Comparison of ENCODE assay signal across 14 mouse cellular contexts in the genomic region with DNA sequence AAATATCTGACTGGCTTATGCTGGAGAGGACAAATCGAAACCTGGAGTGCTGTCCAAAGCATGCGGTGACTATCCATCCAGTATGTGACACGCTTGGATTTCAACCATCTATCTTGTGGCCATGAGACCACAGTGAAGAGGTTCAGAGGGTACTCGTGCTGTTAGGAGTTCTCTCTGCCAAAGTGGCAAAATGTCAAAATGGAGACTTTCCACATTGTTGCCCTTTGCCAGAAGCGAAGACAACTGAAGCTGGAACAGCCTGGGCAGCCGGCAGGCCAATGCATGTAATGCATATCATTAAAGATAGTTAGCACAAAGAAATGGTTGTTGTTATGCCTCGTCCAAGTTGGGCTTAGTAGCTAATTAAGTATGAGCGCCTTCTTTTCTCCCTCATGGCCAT.
DNase-seq lines count a peak whose midpoint lies in the region; ATAC-seq lines count a peak whose summit lies in the region.
"Had no signal": no experiment of that assay in that cellular context is flagged by ENCODE, and none has a peak within 500 bp of the region (broad histone marks: within the 10 kb centered on the region; RNA-seq: fewer than 3 reads in every experiment).

No protein-coding gene starts in this region.

- ATAC-seq in monocyte, adult 5-6 weeks (replicated peaks; ENCODE audit: insufficient number of reproducible peaks, low FRiP score, low TSS enrichment, poor library complexity, severe bottlenecking), result no peak
- ATAC-seq: forebrain, embryonic 15.5 days had no signal

- intact Hi-C loops in left cerebral cortex, postnatal 4 days (cut with DNase I), result no loop called here
- intact Hi-C loops in left cerebral cortex, postnatal 25 days (cut with DNase I), result no loop called here

- DNase-seq in gastrocnemius, adult 18-20 months (ENCODE audit: low spot score), result peak; percentile 24
- no peak for DNase-seq in gastrocnemius, postnatal 25 days
- peak; percentile 69 for DNase-seq in left cerebral cortex, postnatal 4 days
- no peak for DNase-seq in left cerebral cortex, postnatal 25 days (ENCODE audit: low spot score in 2 of 2)
- DNase-seq in cerebellum, adult 11 months, result peak; percentile 14
- peak; percentile 68 to 87 for DNase-seq in cerebellum, postnatal 14 days
- no peak for DNase-seq in right cerebral cortex, adult 18-20 months
- DNase-seq: adrenal gland, adult 2 months; kidney, adult 9 months; kidney, postnatal 4 days; lung, adult 2 months; lung, postnatal 4 days had no signal

Comparison
In these comparisons a context has a peak if more than half of its experiments do, and no peak if none do; other contexts are left out.
1. DNase-seq: peak in gastrocnemius, adult 18-20 months (single experiment), left cerebral cortex, postnatal 4 days (single experiment), cerebellum, adult 11 months (single experiment) and cerebellum, postnatal 14 days (2 of 2); none in gastrocnemius, postnatal 25 days (single experiment), left cerebral cortex, postnatal 25 days (0 of 2) and right cerebral cortex, adult 18-20 months (single experiment).